Mouse (Mus musculus) stomach, postnatal 0 days (tissue): Measurements from ENCODE around the gene Klk15. TPM values are rescaled to one million over a fixed set of nuclear protein-coding genes. Genes with fewer than 3 reads are reported as not detected.

Source experiments
- ATAC-seq: fragments of 200-750 bp; cut with Nextera tagmentation; 2 replicates; pipeline ENCODE4 v1.8.0; 2017; ENCODE audit not compliant: low FRiP score, low TSS enrichment
- DNase-seq: peaks from one replicate; pipeline ENCODE4 v3.0.0-alpha.2; 2016; ENCODE audit warnings: low spot score
- H3K27ac ChIP-seq: fragments of 300-500 bp; sonication (generic); replicated peaks from 2 replicates; pipeline ENCODE4 v1.5.1; 2014; ENCODE audit warnings: mild to moderate bottlenecking, control low read depth
- H3K27me3 ChIP-seq: fragments of 300-500 bp; sonication (generic); 2 replicates; pipeline ENCODE4 v1.6.1; 2014; ENCODE audit warnings: low read length; ENCODE audit not compliant: control insufficient read depth, insufficient read depth
- H3K36me3 ChIP-seq: fragments of 300-500 bp; sonication (generic); 2 replicates; pipeline ENCODE4 v1.6.1; 2014; ENCODE audit warnings: low read length, mixed read lengths; ENCODE audit not compliant: control insufficient read depth, insufficient read depth
- H3K4me1 ChIP-seq: fragments of 300-500 bp; sonication (generic); replicated peaks from 2 replicates; pipeline ENCODE4 v1.6.1; 2014; ENCODE audit warnings: antibody characterized with exemption; ENCODE audit not compliant: control insufficient read depth, insufficient read depth
- H3K4me2 ChIP-seq: fragments of 300-500 bp; sonication (generic); replicated peaks from 2 replicates; pipeline ENCODE4 v1.6.1; 2014; ENCODE audit warnings: low read depth, mild to moderate bottlenecking, control low read depth, moderate library complexity
- H3K4me3 ChIP-seq: fragments of 300-500 bp; sonication (generic); 2 replicates; pipeline ENCODE4 v1.5.1; 2014; ENCODE audit warnings: low read depth, low read length, control low read depth
- H3K9ac ChIP-seq: fragments of 300-500 bp; sonication (generic); 2 replicates; pipeline ENCODE4 v1.6.1; 2014; ENCODE audit warnings: mild to moderate bottlenecking, low read length, control low read depth, mixed read lengths
- H3K9me3 ChIP-seq: fragments of 300-500 bp; sonication (generic); 2 replicates; pipeline ENCODE4 v1.6.1; 2016; ENCODE audit warnings: low read length; ENCODE audit not compliant: control insufficient read depth
- CTCF ChIP-seq: IDR thresholded peaks from 2 replicates; pipeline ENCODE4 v1.5.1; 2016; ENCODE audit warnings: antibody characterized with exemption, low read depth, mild to moderate bottlenecking, moderate library complexity
- EP300 ChIP-seq: optimal IDR thresholded peaks from 2 replicates; pipeline ENCODE3; 2016; ENCODE audit warnings: antibody characterized with exemption
- WGBS: fragments of 180-500 bp; shearing (Covaris S2); extraction: QIAGEN DNeasy Blood & Tissue Kit; methylation state at CpG from one replicate; pipeline ENCODE4 v1.1.7; 2014; 5-methylcytosine and 5-hydroxymethylcytosine counted together
- polyA plus RNA-seq: library from polyadenylated mRNA; unstranded; fragments of >200 nt; fragmentation: Nextera tagmentation; extraction: Ambion mirVana; gene quantifications from 2 replicates; pipeline ENCODE4 v1.2.1, GENCODE M21; 2015

The Klk15 gene
- polyA plus RNA-seq, 1 experiment from 2014 or later: not detected

GRCm38 (mm10) chr7:43918871-43919270, 14.7 kb upstream of the Klk15 start:
- 64% methylated on average over 8 of the region's 8 CpGs for WGBS
- H3K4me1 ChIP-seq: no peaks in the 10 kb centered on the region

GRCm38 (mm10) chr7:43919559-43920451, 13.7 kb upstream of the Klk15 start:
- DNase-seq (peak; percentile 75), ATAC-seq (peak; percentile 82)
- H3K9ac ChIP-seq: no peak overlapping the region
- no peak overlapping the region for H3K27ac ChIP-seq
- WGBS: 24% methylated on average over 14 of the region's 14 CpGs
- H3K9me3 ChIP-seq: no peaks in the 10 kb centered on the region
- H3K27me3 ChIP-seq: no peaks in the 10 kb centered on the region
- H3K4me2 ChIP-seq: no peak overlapping the region
- no peak overlapping the region for H3K4me3 ChIP-seq
- no peaks in the 10 kb centered on the region for H3K36me3 ChIP-seq
- H3K4me1 ChIP-seq: no peaks in the 10 kb centered on the region
- TF ChIP-seq EP300 (no peak), CTCF (peak; percentile 92)

More at GRCm38 (mm10) chr7:43918871-43919270, 14.7 kb upstream of the Klk15 start:
- no peak for ATAC-seq
- no peak overlapping the region for H3K27ac ChIP-seq
- no peak overlapping the region for H3K4me3 ChIP-seq
- TF ChIP-seq CTCF (no peak), EP300 (no peak)
- H3K27me3 ChIP-seq: no peaks in the 10 kb centered on the region
- no peak overlapping the region for H3K9ac ChIP-seq
- DNase-seq: no peak
- no peaks in the 10 kb centered on the region for H3K36me3 ChIP-seq
- no peak overlapping the region for H3K4me2 ChIP-seq
- no peaks in the 10 kb centered on the region for H3K9me3 ChIP-seq

GRCm38 (mm10) chr7:43920582-43920981, 13.0 kb upstream of the Klk15 start:
- ATAC-seq: no peak
- Histone ChIP-seq H3K36me3 (no peaks in the 10 kb centered on the region), H3K4me1 (no peaks in the 10 kb centered on the region), H3K27ac (no peak overlapping the region), H3K27me3 (no peaks in the 10 kb centered on the region), H3K4me2 (no peak overlapping the region), H3K9me3 (no peaks in the 10 kb centered on the region), H3K9ac (no peak overlapping the region), H3K4me3 (no peak overlapping the region)
- 94% methylated on average over 3 of the region's 3 CpGs for WGBS
- no peak for TF ChIP-seq EP300
- no peak for TF ChIP-seq CTCF
- no peak for DNase-seq

- no peaks in the 10 kb centered on the region for H3K36me3 ChIP-seq
- no peaks in the 10 kb centered on the region for H3K27me3 ChIP-seq
- DNase-seq (no peak), ATAC-seq (no peak)
- no peak overlapping the region for H3K4me3 ChIP-seq
- no peak overlapping the region for H3K4me2 ChIP-seq
- no peak for TF ChIP-seq CTCF
- TF ChIP-seq EP300: no peak
- no peak overlapping the region for H3K27ac ChIP-seq
- no peak overlapping the region for H3K9ac ChIP-seq
- WGBS: 64% methylated on average over 6 of the region's 6 CpGs
- no peaks in the 10 kb centered on the region for H3K4me1 ChIP-seq
- no peaks in the 10 kb centered on the region for H3K9me3 ChIP-seq
Observed at GRCm38 (mm10) chr7:43921087-43921486, 12.5 kb upstream of the Klk15 start.

GRCm38 (mm10) chr7:43921941-43922340, 11.6 kb upstream of the Klk15 start:
- H3K36me3 ChIP-seq: no peaks in the 10 kb centered on the region
- no peaks in the 10 kb centered on the region for H3K9me3 ChIP-seq
- H3K27me3 ChIP-seq: no peaks in the 10 kb centered on the region
- no peak overlapping the region for H3K27ac ChIP-seq
- H3K9ac ChIP-seq: no peak overlapping the region
- H3K4me2 ChIP-seq: no peak overlapping the region
- ATAC-seq: no peak
- H3K4me1 ChIP-seq: no peaks in the 10 kb centered on the region
- H3K4me3 ChIP-seq: no peak overlapping the region
- WGBS: 87% methylated on average over 2 of the region's 2 CpGs
- DNase-seq: no peak
- TF ChIP-seq CTCF: no peak
- no peak for TF ChIP-seq EP300

GRCm38 (mm10) chr7:43925985-43926384, 7.6 kb upstream of the Klk15 start:
- DNase-seq (peak; percentile 26), ATAC-seq (no peak)
- Histone ChIP-seq H3K4me2 (no peak overlapping the region), H3K9ac (no peak overlapping the region), H3K36me3 (no peaks in the 10 kb centered on the region), H3K4me3 (no peak overlapping the region), H3K9me3 (no peaks in the 10 kb centered on the region), H3K27me3 (no peaks in the 10 kb centered on the region), H3K4me1 (no peaks in the 10 kb centered on the region), H3K27ac (no peak overlapping the region)
- 76% methylated on average over 5 of the region's 5 CpGs for WGBS
- TF ChIP-seq CTCF (peak; percentile 66), EP300 (no peak)
